Mouse (Mus musculus): Measurements from ENCODE around the gene Rpl10. TPM values are rescaled to one million over a fixed set of nuclear protein-coding genes. Genes with fewer than 3 reads are reported as not detected.

Rpl10 gene
- total RNA-seq (2021): 100 to 1,000 TPM; 217 to 221 TPM

DNA sequence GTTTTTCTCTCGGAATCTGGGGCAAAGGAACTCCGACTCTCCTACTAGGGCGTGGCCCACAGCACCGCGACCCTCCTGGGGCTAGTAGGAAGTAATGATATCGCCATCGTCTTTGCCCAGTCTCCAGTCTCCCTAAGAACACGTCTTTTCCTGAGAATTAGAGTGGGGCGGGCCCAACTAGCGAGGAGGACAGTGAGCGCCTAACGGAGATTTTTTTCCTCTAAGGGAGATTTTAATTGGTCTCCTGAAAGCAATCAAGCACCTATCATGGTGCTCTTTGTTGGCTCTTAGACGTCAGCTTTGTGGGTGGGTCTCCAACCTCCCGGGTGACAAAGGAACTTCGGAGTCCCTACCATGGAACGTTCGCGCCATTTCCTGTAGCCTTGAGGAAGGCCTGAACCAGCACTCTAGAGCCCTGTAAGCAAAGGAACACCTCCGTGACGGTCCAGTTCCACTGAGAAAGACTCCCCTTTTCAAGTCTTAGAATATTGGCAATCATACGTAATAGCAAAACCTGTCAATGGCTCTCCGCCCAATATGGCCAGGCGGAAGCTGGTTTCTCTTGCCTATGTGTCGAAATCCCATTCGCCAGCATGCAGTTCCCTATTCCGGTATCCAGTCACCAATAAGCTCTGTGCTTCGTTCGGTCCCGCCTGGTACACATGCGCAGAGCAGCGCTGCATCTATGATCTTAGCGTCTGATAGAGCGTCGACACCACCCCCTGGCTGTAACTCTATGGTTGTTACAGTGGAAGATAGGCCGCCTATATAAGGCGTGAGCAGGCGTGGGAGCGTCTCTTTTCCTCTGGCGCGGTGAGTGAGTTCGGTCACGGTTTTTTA, at the start of gene Rpl10:
Gene Rpl10 (plus strand): TSS at position 751 of the 840 bp plus-strand sequence.
- intact Hi-C loops (cut with DNase I): no loop called here
- DNase-seq (ENCODE audit: low spot score): peak; percentile 91

DNA sequence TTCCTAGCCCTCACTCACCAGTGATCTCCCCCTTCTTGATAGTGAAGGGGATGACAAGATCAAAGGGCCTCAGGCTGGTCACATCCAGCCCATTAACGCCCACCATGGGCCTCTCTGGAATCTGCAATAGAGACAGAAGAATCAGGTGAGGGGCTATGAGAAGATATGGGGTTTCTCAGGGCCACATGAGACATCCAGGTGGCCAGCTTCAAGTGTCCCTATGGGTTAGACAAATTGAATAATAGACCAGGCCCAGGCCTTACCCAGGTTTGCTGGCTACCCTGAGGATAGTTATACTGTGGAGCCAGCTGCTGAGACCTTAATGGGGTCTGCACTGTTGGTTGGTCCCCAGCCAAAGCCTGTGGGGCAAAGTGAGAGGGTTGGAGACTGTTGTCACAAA, 40.6 kb upstream of the Rpl10 start:
- DNase-seq (ENCODE audit: low spot score): no peak
- intact Hi-C loops (cut with DNase I): no loop called here

DNA sequence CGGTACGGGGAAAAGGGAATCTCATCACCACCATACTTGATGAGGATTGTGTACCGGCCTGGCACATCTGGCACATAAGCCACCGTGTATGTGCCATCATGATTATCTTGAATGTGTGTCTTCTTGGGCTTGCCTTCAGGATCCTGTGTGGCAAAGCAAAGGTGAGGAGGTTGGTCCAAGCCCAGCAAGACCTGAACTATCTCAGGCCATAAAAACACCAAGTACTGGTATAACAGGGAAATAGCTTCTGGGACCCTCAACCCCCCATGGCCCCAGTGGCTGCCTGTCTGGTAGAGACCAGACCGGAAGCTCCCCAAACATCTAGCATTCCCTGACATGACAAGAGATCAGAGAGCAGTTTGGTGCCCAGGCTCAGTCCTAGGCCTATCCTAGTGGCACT, 37.4 kb upstream of the Rpl10 start:
- no peak for DNase-seq (ENCODE audit: low spot score)
- intact Hi-C loops (cut with DNase I): no loop called here

DNA sequence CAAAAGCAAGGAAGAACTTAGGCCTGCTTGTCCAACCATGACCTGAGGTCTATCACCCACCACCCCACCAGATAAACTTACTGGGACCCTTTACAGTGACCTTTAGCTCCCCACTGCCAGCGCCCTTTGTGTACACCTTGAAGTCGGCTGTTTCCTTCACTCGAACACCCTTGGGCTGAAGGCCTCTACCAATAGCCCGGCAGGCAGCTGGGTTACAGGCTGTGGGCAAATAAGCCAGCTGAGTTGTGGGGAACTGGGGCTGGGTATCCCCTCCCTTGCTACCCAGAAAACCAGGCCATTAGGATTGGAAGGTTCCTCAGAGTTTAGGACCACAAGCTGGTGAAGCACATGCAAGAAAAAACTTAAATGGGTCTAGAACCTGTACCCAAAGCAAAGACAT, 30.3 kb upstream of the Rpl10 start:
- DNase-seq (ENCODE audit: low spot score): no peak
- intact Hi-C loops (cut with DNase I): loop anchor here (10.0 kb wide), 1 partner anchor 216 kb away; the partner anchor contains the start of gene Irak1

DNA sequence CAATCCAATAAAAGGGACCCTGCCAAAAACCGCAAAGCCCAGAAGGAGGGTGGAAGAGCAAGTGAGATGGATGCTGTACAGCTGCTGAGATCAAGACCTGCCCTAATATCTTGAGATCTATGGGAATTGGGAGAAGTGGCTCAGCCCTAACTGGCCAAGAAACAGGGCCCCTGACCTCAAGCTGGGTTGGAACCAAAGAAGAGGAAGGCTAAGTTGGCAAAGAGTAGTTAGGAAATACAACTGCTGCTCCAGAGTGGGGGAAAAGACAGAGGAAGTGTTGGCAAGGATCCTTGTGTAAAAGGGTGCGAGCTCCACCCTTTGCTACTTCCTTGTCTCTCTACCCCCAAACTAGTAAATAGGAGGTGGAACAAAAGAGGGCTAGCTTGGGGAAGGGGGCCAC, 27.2 kb upstream of the Rpl10 start:
- DNase-seq (ENCODE audit: low spot score): no peak
- intact Hi-C loops (cut with DNase I): loop anchor here (10.0 kb wide), 1 partner anchor 219 kb away; the partner anchor contains the start of gene Irak1

DNA sequence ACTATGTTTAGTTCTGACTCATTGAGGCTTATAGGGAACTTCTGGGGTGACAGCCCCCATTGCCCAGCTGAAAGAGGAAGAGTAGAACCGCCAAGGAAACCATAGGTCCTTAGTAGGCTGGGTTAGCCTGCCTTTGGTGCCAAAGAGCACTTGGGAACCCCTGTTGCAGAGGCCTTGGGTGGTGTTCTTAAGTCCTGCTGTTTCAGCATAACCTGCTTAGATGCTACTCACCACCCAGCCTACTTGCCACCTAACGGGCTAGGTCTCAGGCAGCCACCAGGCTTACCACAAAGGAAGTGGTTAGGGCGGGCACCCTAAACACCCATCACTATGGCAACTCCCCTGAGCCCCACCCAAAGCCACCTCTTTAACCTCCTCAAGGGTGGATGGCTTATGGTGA, 26.8 kb upstream of the Rpl10 start:
- intact Hi-C loops (cut with DNase I): loop anchor here (10.0 kb wide), 1 partner anchor 219 kb away; the partner anchor contains the start of gene Irak1
- DNase-seq (ENCODE audit: low spot score): no peak

DNA sequence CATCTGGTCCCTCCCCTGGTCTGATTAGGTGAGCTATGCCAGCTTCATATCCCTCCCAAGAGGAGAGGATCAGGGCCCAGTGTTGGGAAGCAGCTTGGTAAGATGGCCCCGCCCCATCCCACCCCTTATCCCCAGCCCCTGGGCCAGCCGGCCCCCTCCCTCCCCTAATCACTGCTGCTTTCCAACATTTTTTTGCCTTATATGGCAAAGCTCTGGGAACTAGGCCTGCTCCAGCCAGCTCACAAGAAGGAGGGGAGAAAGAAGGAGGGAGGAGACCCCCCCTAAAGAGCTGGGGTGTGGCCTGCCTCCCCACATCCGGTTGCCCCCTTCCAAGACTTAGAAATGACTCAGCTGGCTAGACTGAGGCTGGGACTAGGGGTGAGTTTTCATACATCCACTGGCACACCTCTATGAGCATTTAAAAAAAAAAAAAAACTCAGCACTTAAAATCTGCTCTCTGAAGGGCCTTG, 26.0 kb upstream of the Rpl10 start:
- peak; percentile 70 for DNase-seq (ENCODE audit: low spot score)
- intact Hi-C loops (cut with DNase I): loop anchor here (5.0 to 10.0 kb wide), 3 partner anchors 123 to 220 kb away; partner anchors contain the start of gene Irak1

DNA sequence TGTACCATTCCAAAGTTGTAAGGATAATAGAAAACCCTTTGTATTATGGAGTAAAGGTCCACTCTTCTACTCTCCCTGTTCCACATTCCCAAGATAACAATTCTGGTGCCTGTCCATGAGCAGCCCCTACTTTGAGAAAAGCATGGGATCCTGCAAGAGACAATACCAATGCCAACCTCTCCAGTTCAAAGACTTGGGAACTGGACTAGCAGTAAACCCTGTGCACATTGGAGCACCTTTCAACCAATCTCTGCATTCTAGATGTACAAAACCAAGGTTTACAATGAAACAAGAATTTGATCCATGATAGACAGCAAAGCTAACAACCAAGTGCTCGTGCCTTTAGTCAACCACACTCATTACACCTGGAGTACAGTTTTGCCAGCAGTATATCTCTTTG, 25.5 kb upstream of the Rpl10 start:
- DNase-seq (ENCODE audit: low spot score): no peak

DNA sequence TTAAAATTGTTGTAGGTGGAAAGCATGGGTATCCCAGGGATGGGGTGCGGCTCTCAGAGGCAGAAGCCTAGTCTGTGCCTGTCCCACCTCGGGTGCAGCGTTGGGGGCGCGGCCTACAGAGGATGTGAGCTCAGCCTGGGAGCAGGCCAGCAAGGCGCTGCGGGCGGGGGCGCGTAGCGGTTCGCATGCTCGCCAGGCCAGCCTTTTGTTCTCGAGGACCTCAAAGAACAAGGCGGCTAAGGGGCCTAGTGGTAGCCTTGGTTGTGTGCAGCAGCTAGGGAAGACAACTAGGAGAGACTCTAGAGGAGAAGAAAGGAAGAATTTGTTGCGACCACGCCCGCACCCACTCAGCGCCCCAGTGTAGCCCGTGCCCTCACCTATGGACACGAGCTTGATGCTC, 24.9 kb upstream of the Rpl10 start:
- intact Hi-C loops (cut with DNase I): loop anchor here (2.0 to 10.0 kb wide), 4 partner anchors 122 to 279 kb away; partner anchors contain the start of genes Hcfc1 and Irak1

More for the DNA sequence above, 25.5 kb upstream of the Rpl10 start:
- intact Hi-C loops (cut with DNase I): loop anchor here (5.0 to 10.0 kb wide), 3 partner anchors 122 to 220 kb away; partner anchors contain the start of gene Irak1

DNA sequence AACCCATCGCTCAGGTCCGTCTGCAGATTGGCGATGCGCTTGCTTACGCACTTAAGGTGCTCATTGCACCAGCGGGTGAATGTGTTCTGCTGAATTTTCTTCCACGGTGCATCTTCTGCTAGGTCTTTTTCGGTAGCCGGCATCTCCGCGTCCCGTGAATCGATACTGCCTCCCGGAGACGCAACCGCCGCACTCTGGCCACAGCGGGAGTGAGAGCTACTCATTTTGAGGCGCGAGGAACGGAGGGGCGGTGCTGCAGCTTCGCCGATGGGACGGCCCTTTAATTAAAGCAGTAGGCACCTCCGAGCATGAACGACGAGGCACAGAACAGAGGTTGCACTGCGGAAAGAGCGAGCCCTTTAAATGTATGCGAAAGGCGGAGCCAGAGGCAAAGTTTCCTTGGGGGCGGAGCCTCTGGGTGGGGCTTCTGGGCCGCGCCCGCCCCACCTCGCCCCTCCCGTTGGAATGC, 24.4 kb upstream of the Rpl10 start:
- intact Hi-C loops (cut with DNase I): loop anchor here (2.0 to 10.0 kb wide), 4 partner anchors 121 to 279 kb away; partner anchors contain the start of genes Hcfc1 and Irak1
- DNase-seq (ENCODE audit: low spot score): peak; percentile 83

More for the DNA sequence above, 24.9 kb upstream of the Rpl10 start:
- DNase-seq (ENCODE audit: low spot score): peak; percentile 84

DNA sequence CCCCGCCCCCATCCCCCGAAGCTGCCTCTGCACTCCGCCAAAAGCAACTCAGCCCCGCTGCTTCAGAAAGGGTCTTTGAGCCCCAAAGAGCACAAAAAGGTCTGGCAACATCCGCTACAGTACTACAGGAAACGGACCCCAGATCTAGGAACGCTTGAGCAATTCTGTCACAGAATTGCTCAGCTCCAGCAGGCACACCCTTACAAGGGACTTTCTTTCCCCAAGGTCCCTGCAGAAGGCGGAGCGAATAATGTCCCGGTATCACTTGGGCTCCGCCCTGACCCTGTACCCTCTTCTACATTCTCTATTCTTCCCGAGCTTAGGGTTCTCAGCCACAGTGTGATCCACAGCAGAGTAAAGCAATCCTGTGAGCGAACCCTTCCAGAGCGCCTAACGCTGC, 23.9 kb upstream of the Rpl10 start:
- intact Hi-C loops (cut with DNase I): loop anchor here (2.0 to 10.0 kb wide), 4 partner anchors 121 to 280 kb away; partner anchors contain the start of genes Hcfc1 and Irak1
- DNase-seq (ENCODE audit: low spot score): peak; percentile 40

DNA sequence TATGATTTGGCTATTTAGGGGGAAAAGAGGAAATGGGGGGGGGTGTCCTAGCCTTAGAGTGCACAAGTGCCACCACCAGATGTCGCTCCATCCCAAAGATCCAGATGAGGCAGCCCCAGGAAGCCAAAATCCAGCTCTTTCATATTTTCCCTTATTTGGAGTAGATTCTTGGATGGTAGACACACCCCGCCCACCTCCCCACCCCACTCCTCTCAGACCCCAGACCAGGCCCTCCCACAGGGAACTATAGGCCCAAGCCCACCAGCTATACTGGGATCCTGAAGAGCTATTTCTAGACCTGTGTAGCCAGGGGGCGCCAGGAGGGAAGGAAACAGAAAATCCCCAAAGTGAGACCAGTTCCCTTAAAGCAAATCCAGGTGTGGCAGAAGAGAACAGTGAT, 22.0 kb upstream of the Rpl10 start:
- no peak for DNase-seq (ENCODE audit: low spot score)
- intact Hi-C loops (cut with DNase I): loop anchor here (2.0 to 10.0 kb wide), 5 partner anchors 56 to 224 kb away; partner anchors contain the start of genes Gdi1 and Irak1

DNA sequence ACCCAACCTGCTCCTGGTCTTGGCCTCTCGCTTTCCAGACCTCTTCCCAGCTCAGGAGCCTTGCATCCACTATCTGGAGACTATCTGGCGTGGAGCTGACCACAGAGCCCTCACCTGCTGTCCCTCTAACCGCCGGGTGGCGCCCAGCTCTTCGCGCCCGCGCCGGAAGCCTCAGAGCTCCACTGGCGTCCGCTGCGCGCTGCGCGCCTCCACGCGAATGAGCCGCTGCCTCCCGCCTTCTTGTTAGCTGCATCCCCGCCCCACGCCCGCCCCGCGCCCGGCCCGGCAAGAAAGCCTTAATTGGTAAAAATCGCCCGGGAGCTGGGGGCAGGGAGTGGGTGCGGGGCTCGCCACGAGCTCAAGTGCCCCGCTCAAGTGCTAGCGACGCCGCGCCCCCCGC, 21.0 kb upstream of the Rpl10 start, which contains the start of gene Flna:
Gene Flna (minus strand): TSS at position 206 of the 400 bp plus-strand sequence.
- intact Hi-C loops (cut with DNase I): loop anchor here (2.0 to 10.0 kb wide), 5 partner anchors 55 to 225 kb away; partner anchors contain the start of genes Gdi1 and Irak1
- peak; percentile 61 for DNase-seq (ENCODE audit: low spot score)

DNA sequence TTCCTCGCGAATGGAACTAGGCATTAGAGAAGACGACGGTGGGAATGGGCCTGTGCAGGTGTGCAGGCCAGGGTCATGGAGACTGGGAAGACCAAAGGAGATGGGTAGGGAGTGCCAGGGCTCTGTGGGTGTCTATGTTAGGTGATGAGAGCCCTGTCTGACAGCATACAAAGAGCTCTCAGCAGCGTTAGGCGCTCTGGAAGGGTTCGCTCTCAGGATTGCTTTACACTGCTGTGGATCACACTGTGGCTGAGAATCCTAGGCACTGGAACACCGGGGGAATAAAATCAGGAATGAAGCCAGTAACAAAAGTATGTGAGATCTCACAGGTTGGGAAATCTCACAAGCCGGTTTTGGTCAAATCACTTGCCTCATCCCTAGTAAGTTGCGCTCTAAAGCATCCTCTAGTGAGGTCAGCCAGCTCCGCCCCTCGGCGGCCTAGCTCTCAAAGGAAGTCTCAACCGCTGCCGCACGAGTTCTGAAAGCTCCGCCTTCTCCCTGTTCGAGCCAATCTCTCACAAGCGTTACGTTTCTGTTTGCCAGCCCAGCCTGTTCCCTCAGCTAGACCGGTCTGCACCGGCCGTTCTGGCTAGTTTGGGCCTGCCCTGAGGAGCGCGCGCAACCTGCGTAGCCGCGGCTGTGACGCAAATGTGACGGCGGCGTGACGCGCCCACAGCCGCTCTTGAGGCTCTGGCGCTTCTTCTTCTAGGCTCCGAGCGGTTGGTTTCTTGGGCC, 16.3 kb upstream of the Rpl10 start, which contains the start of gene Emd:
Gene Emd (plus strand): TSS at position 535 of the 735 bp plus-strand sequence.
- intact Hi-C loops (cut with DNase I): no loop called here
- DNase-seq (ENCODE audit: low spot score): peak; percentile 88

DNA sequence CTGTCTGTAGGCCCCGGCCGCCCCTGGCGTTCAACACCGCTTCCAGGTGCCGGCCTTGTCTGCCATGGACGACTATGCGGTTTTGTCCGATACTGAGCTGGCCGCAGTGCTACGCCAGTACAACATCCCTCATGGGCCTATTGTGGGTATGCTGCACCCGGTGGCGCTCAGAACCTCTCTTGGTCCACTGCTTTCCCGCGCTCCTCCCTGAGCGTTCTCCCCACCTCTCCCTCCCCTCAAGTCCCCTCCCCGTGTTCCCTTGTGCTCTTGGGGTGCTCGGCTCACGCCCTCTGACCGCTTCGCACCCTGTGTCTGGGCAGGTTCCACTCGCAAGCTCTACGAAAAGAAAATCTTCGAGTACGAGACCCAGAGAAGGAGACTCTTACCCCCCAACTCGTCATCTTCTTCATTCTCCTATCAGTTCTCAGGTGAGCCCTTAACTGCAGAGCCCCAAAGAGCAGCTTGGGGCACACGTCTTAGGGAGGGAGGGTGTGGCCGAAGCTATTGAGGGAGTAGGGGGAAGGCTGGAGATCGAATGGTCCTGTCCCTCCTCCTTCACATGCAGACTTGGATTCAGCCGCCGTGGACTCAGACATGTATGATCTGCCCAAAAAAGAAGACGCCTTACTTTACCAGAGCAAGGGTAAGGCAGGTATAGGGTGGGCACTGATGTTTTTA, 15.6 kb upstream of the Rpl10 start:
- no peak for DNase-seq (ENCODE audit: low spot score)
- intact Hi-C loops (cut with DNase I): no loop called here

DNA sequence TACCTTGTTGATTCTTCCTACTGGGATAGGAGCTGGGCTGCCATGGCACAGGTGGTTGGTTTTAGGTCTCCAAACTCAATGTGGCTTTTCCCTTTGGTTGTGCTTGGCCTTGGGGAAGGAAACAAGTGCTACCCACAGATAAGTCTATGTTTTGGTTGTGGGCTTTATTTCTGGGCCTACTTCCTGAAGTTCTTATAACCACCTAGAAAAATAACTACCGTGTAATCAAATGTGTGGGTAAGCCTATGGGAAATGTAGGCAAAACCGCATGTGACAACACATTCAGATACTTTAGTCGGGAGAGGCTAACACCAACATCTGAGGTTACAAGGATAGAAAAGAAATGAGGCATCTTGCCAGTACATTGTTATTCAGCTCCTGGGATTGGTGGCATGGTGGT, 12.9 kb upstream of the Rpl10 start:
- intact Hi-C loops (cut with DNase I): no loop called here
- no peak for DNase-seq (ENCODE audit: low spot score)

DNA sequence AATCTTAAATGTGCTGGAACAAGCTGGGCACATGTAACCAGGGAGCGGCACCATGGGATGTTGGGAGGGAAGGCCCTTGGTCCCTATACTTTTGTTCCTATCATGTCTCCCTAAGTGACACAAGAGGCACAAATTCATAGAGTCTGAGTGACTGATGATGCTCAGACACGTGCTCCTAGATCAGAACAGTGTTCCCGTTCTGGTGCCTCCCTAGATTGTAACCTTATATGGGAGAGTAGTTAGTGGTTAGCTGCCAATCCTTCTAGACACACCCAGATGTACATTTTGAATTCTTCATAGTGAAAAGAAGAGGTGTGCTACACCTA, 913 bp upstream of the Rpl10 start:
- intact Hi-C loops (cut with DNase I): no loop called here
- DNase-seq (ENCODE audit: low spot score): no peak

DNA sequence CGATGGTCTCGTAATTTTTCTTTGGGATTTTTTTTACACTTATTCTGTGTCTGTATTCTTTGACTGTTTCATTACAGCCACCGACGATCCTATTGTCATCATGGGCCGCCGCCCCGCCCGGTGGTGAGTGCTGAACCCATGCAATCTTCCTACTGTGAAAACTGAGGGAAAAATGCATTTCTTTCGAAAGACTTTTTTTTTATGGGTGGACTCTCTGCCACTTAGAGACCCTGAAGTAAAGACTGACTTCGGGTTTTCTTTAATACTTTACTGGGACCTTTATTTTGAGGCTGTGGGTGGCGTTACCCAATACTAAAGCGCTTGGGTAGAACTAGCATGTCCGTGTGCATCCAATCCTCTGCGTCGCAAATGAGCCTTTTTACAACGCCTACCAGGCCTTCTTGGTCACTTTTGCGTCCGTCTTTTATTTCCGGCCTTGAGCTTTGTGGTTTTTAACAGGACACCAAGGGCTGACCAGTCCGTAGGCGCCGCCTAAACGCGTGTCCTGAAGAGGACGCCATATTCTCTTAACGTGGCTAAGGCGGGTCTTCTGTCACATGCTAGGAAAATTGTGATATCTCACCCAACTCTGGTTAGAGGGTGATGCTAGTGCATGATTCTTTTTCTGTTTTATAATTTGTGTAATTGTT, 415 bp downstream of the Rpl10 start:
- intact Hi-C loops (cut with DNase I): no loop called here
- no peak for DNase-seq (ENCODE audit: low spot score)

All from heart, postnatal 25 days (tissue).